ENCODE assay signal across 8 mouse cellular contexts in genomic region chr3:41408821-41409737, GRCm38 (mm10).
DNase-seq lines count a peak whose midpoint lies in the region; ATAC-seq lines count a peak whose summit lies in the region.

No protein-coding gene starts in this region.

- ATAC-seq in CD4-positive, CD25-positive, alpha-beta regulatory T cell, adult 4 months: peak; percentile 57
- peak; percentile 80 for ATAC-seq in hindbrain, embryonic 16.5 days
- peak; percentile 53 for ATAC-seq in liver, embryonic 16.5 days (ENCODE audit: low read depth)
- ATAC-seq in neural tube, embryonic 15.5 days (ENCODE audit: low FRiP score): peak; percentile 79

- no peaks in the 10 kb centered on the region for H3K36me3 ChIP-seq in forebrain, embryonic 10.5 days (replicated peaks)
- no peaks in the 10 kb centered on the region for H3K36me3 ChIP-seq in hindbrain, embryonic 16.5 days (ENCODE audit: control insufficient read depth, insufficient read depth, low read length)
- H3K36me3 ChIP-seq in liver, embryonic 16.5 days (ENCODE audit: control insufficient read depth, insufficient read depth): no peaks in the 10 kb centered on the region
- no peaks in the 10 kb centered on the region for H3K36me3 ChIP-seq in neural tube, embryonic 15.5 days

- peaks cover 17% of the 10 kb centered on the region for H3K4me1 ChIP-seq in forebrain, embryonic 10.5 days
- peaks cover 4% of the 10 kb centered on the region for H3K4me1 ChIP-seq in hindbrain, embryonic 16.5 days (ENCODE audit: control insufficient read depth, insufficient read depth, low read depth, low read length)
- H3K4me1 ChIP-seq in liver, embryonic 16.5 days (ENCODE audit: control insufficient read depth, low read depth, low read length): no peaks in the 10 kb centered on the region; the same call in 1 of the 2 replicates
- H3K4me1 ChIP-seq in neural tube, embryonic 15.5 days: peaks cover 9% of the 10 kb centered on the region

- H3K9me3 ChIP-seq in forebrain, embryonic 10.5 days: no peaks in the 10 kb centered on the region
- H3K9me3 ChIP-seq in hindbrain, embryonic 16.5 days (ENCODE audit: control insufficient read depth, low read length): no peaks in the 10 kb centered on the region
- H3K9me3 ChIP-seq in liver, embryonic 16.5 days (replicated peaks; ENCODE audit: control insufficient read depth, low read length): no peaks in the 10 kb centered on the region
- no peaks in the 10 kb centered on the region for H3K9me3 ChIP-seq in neural tube, embryonic 15.5 days (replicated peaks)

- H3K9ac ChIP-seq in hindbrain, embryonic 16.5 days (ENCODE audit: low read depth, low read length): peak overlapping the region; percentile 50
- H3K9ac ChIP-seq in liver, embryonic 16.5 days (ENCODE audit: low read depth, low read length): no peak overlapping the region
- peak overlapping the region; percentile 47 for H3K9ac ChIP-seq in neural tube, embryonic 15.5 days (replicated peaks)

- peak overlapping the region; percentile 74 for H3K27ac ChIP-seq in forebrain, embryonic 10.5 days
- H3K27ac ChIP-seq in hindbrain, embryonic 16.5 days (ENCODE audit: low read depth, low read length): peak overlapping the region; percentile 63
- no peak overlapping the region for H3K27ac ChIP-seq in liver, embryonic 16.5 days (ENCODE audit: low read length)
- H3K27ac ChIP-seq in neural tube, embryonic 15.5 days (replicated peaks): peak overlapping the region; percentile 69

- WGBS in forebrain, embryonic 10.5 days: 28% methylated on average over 15 of the region's 15 CpGs
- 3% methylated on average over 15 of the region's 15 CpGs for WGBS in hindbrain, embryonic 16.5 days
- 21% methylated on average over 15 of the region's 15 CpGs for WGBS in liver, embryonic 16.5 days (ENCODE audit: insufficient replicate concordance)
- 3% methylated on average over 15 of the region's 15 CpGs for WGBS in neural tube, embryonic 15.5 days

- H3K4me3 ChIP-seq in forebrain, embryonic 10.5 days: peak overlapping the region; percentile 50
- H3K4me3 ChIP-seq in hindbrain, embryonic 16.5 days (ENCODE audit: low read length): peak overlapping the region; percentile 49
- peak overlapping the region; percentile 15 for H3K4me3 ChIP-seq in liver, embryonic 16.5 days (ENCODE audit: low read depth, low read length)
- H3K4me3 ChIP-seq in neural tube, embryonic 15.5 days (replicated peaks): peak overlapping the region; percentile 41

- DNase-seq in adrenal gland, adult (ENCODE audit: inconsistent age in 2 of 2, low spot score in 1 of 2): peak; percentile 36 to 85
- DNase-seq in adrenal gland, postnatal 4 days (ENCODE audit: low spot score in 2 of 2): no peak
- DNase-seq in forebrain, embryonic 10.5 days (ENCODE audit: extremely low spot score, low spot score): no peak
- no peak for DNase-seq in gastrocnemius, postnatal 14 days

- intact Hi-C loops in gastrocnemius, postnatal 14 days (cut with DNase I; ENCODE audit: low total_unique reads): no loop called here

- H3K27me3 ChIP-seq in forebrain, embryonic 10.5 days (ENCODE audit: poor library complexity, severe bottlenecking): peaks cover 12% of the 10 kb centered on the region
- H3K27me3 ChIP-seq in hindbrain, embryonic 16.5 days (replicated peaks; ENCODE audit: control insufficient read depth, insufficient read depth, low read length): no peaks in the 10 kb centered on the region
- no peaks in the 10 kb centered on the region for H3K27me3 ChIP-seq in liver, embryonic 16.5 days (ENCODE audit: control insufficient read depth, insufficient read depth, low read depth, low read length)
- H3K27me3 ChIP-seq in neural tube, embryonic 15.5 days (replicated peaks): no peaks in the 10 kb centered on the region

- peak overlapping the region; percentile 64 for H3K4me2 ChIP-seq in hindbrain, embryonic 16.5 days (ENCODE audit: low read length)
- H3K4me2 ChIP-seq in liver, embryonic 16.5 days (ENCODE audit: low read depth, low read length): peak overlapping the region; percentile 41
- H3K4me2 ChIP-seq in neural tube, embryonic 15.5 days: peak overlapping the region; percentile 64

Comparison
In these comparisons a context has a peak if more than half of its experiments do, and no peak if none do; other contexts are left out.
1. DNase-seq: peak in adrenal gland, adult (2 of 2); none in adrenal gland, postnatal 4 days (0 of 2), forebrain, embryonic 10.5 days (single experiment) and gastrocnemius, postnatal 14 days (single experiment).
2. Peak in every context shown above with its lines, with median percentiles within 50 percentile points of each other: ATAC-seq, H3K4me3 ChIP-seq and H3K4me2 ChIP-seq.